Mouse (Mus musculus): ENCODE results near the gene Sphk2.
"Not testable (repeated sequence)": the region's sequence is repeated elsewhere in the genome, so short reads cannot be mapped to it uniquely, and the experiment has no call there.

The Sphk2 gene

DNA sequence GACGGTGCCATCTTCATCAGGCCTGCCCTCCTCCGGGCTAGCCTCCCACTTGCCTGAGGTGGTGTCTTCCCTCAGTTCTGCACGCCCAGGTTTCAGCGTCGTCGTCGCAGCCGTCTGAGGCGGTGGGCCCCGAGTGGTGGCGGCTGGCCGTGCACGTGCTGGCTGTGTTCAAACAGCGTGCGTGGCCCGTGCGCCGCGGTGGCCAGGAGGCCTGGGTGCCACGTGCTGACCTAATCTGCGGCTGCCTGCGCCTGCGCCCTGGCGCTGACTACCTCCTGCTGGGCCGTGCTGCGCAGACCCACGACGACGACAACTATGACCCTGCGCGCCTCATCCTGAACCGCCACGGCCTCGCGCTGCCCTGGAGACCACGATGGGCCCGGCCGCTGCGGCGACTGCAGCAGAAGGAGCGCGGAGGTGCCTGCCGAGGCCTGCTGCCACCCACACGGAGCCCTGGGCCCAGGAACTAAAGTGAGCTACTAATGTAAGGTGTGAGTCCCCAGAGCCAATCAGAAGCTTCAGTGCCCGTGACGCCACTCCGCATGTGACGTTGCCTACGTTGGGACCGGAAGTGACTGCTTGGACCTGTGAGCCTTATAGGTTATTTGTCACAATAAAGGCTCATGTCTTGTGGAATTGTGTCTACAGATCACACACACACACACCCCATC lies 23.7 kb downstream of the Sphk2 start, which contains the start of gene Sec1:
Gene Sec1 (minus strand): TSS at position 482 of the 671 bp plus-strand sequence.
- in situ Hi-C loops (cut with MseI, MboI), result no loop called here

DNA sequence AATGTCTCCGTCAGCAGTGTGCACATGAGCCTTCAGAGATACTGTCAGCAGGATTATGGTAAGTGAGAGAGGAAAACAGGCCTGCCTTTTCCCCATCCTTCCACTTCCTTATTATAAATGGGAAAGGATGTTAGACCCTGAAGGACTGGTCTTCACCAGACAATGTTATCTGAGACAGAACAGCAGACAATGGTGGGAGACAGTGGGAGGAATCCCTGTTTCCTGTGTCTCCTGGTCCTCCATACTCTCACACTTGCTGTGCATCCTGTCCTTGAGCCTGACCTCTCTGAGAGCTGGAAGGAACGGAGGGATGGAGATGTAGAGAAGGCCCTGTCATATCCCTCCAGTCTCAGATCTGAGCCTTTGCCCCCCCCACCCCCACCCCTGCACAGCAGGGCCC lies 25.4 kb downstream of the Sphk2 start:
- in situ Hi-C loops (cut with MseI, MboI), result no loop called here

DNA sequence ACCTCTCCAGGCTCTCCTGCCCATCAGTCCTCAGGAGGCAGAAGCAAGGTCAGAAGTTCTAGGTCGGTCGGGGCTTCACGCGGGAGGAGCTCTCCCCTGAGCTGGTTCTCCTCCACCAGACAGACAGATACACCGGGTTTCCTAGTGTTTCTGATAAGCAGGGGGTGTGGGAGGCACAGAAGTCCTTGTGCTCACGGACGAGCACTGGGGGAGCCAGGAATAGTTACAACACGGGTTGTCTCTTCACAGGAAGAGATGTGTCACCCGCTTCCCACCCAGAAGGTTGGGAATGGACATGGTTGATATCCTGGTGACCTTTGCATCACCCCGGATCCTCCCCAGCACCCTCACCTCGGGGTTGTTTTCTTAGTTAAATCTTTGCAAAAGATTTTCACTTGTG lies 28.0 kb downstream of the Sphk2 start:
- in situ Hi-C loops (cut with MseI, MboI), result no loop called here

DNA sequence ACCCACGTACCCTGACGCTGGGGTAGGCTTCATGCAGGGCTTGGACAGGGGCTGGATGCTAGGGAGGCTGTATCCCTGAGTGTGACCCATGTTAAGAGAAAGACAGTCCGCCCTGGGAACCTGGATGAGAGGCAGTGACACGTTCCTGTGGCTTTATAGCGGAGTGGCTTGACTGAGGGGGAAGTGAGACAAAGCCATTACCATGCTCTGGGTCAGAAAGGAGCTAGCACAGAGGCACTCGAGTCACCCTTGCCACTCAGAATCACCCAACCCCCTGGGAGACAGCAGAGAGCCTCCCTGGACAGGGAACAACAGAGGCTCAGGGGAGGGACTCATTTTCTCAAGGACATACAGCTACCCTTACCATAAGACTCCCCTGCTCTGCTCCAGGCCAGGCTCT lies 28.7 kb downstream of the Sphk2 start:
- in situ Hi-C loops (cut with MseI, MboI), result no loop called here

DNA sequence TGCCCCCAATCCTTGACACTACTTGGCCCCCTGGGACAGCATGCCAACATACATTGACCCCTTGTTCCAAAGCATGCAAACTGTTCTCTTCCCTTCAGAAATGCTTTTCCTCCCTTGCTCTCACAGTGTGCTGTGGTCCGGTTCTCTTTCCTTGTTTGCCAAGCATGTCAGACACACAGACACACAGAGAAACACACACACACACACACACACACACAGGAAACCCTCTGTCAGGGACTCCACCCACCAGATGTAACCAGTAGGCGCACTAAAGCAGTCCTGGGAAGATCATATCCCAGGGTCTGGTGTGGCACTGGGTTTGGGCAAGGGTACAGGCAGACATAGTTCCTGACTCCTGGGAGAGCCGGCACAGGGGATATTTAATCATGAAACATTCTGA lies 31.0 kb downstream of the Sphk2 start:
- in situ Hi-C loops (cut with MseI, MboI), result no loop called here

DNA sequence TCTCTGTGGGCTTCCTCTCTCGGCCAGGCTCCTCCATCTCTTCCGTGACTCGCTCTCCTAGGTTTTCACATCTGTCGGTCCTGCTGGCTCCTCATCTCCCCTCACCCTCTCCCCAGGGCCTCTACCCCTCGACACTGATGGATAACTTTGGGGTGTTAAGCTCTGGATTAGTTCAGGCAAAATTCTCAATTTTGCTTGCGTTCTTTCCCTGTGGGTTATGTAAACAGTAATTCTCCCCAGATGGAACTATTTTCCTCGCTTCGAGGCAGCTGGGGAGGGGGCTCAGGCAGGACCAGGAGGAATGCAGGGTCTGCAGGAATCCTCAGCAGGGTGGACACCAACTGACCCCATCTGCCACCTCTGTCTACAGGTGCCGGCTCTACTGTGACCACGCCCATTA lies 32.0 kb downstream of the Sphk2 start:
- in situ Hi-C loops (cut with MseI, MboI), result no loop called here

DNA sequence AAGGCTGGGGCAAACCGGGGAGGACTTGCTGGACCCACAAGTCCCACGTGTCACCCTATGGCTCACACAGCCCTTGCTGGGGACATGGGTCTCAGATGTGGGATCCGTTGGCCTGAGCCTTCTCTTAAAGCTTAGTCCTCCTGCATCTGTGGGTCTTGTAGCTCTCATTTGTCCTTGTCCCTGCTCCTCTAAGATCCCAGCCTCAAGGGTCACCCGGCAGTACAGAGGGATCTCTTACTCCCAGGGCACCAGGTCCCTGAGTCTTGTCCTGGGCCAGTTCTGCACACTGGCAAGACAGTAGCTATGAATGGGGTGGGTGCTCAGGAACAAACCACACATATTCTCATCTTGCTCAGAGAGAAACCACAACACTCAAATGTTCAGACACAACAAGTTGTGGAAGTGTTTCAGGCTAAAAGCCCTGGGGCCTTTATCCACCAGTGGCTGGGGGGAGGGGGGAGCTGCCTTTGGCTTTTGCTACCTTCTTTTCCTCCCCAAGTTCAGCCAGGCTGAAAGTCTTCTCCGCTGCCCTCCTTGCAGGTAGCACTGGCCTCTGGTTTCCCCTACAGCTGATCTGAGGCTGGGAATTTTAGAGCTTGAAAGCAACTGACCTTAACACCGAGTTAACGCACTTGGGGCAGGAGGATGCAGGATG lies 34.3 kb downstream of the Sphk2 start, which contains the start of gene Ntn5:
Gene Ntn5 (plus strand): TSS at position 627 of the 655 bp plus-strand sequence.
- in situ Hi-C loops (cut with MseI, MboI), result no loop called here

DNA sequence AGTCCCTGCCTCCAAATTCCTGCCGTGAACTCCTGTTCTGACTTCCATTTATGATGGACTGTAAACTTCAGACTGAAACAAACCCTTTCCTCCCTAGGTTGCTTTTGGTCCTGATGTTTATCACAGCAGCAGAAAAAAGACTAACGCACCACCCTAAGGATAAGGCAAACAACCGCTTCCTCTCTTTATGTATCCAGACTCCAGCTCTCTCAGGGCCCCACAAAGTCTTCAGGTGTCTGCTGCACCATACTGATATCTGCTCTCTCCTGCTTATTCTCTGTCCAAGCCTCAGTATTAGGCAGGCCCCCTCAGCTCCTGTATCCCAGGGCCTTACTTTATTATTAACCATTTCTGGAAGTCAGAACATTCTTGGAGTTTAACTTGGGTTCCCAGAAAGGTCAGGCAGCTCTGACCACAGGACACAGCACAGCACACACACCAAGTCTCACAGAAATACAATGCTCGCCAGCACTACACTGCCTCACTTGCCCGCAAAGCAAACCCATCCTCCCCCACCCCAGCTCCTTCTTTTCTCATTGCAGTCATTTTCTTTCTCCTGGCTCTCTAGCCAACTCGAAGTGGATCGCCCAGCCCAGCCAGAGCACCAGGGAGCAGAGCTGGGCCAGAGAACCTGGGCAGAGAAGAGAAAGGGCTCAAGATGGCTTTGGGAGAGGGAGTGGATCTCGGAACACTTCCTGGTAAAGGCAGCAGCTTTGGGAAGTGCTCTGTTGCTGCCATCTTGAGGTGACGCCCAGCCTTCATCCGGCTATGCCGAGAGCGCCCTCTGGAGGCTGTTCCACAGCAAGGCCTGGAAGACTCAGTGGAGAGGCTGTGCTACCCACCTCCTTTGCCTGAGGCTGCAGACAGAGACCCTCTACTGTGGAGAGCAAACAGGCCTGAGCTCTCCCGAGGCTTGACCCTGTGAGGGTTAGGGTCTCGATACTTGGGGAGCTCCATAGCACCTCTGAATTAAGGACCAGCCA lies 35.4 kb downstream of the Sphk2 start:
- in situ Hi-C loops (cut with MseI, MboI), result no loop called here

DNA sequence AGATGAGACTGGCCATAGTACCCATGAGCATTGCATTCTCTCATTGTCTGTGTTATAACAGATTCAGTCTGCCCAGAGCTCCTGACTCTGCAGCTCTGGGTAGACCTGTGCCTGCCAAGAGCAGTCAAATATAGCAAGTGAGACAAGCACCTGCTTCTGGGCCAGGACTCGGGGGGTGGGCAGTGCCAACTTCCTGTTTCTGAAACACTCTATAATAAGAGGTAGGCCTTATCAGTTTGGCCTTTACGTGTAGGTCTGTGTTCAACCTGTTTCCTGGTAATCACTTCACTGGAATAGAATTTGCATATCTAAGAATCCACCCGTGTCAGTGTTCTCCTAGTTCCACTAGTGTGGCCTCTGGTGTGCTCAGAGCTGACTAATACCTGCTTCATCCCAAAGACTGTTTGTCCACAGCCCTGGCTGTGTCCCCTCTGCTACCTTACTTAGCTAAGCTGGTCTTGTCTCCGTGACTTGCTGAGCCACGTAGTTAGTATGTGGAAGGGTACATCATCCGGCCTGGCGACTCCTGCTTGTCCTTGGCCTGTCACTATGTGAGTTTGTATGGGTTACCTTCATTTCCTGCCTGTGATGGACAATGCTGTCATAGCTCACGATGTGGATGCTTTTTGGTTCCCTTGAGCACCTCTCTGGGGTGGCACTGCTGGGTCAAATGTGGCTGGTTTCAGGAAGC lies 36.6 kb downstream of the Sphk2 start:
- in situ Hi-C loops (cut with MseI, MboI), result no loop called here

DNA sequence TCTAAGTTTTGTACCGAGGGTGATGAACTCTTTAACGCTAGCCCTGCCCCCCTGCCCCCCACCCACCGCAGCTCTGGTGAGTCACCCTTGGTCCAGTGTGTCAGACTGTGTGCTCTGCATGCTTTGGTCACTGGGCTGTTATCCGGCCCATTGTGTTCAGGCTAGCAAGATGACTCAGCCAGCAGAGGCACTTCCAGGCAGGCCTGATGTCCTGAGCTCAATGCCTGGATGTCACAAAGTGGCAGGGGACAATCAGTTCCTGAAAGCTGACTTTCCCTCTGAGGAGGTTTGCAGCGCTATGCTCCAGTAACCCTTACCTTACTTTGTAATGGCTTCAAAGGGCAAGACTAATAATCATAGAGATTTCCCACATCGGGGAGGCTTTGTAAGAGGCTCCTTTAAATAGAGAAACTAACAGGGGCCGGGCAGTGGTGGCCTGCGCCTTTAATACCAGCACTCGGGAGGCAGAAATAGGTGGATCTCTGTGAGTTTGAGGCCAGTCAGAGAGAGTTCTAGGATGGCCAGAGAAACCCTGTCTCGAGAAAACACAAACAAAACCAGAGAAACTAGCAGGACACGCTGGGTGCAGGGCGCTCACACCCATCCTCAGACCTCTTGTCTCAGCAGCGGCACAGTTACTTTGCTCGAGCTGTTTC lies 37.7 kb downstream of the Sphk2 start:
- in situ Hi-C loops (cut with MseI, MboI), result no loop called here

DNA sequence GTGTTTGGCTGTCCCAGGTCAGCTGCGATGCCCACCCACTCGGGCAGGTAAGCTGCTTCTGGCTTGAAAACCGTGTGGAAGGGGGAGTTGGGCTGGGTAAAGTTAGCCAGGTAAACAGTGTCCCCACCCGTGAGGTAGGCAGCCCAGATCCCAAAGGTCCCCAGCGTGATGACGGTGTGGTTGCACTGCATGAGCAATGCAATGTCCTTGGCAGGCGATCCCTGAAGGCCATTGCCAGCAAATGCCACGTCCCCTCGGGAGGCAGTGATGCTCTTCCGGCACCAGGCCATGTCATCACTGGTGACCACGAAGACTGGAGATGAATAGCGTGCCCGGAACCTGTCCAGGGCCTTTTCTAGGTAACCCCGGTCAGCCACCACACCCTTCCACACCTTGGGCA lies 39.3 kb downstream of the Sphk2 start:
- in situ Hi-C loops (cut with MseI, MboI), result no loop called here

DNA sequence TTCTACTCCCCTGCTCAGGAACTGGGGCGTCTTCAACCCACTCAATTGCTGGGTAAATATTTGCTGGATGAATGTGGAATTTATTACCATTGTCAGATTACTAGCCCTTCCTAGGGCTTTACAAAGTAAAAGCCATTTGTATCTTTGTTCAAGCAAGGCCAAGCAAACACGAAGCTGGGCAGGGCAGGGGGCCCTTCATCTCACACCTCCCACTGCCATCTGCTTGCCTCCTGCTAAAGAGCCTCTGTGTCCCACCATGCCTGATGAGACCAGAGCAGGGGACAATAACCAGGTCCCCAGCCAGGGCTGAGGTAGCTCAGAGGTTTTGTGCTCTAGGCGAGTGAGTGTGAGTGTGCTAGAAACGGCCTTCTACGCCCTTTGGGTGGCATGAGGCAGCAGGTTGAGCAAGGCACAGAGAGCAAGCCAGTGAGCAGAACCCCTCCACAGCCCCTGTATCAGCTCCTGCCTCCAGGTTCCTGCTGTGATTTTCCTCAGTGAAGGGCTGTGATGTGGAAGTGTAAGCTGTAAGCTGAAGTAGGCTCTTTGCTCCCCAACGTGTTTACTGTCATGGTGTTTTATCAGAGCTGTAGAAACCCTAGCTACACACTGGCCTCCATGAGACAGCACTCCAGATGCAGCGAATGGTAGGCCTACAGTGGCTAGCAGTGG lies 40.0 kb downstream of the Sphk2 start:
- in situ Hi-C loops (cut with MseI, MboI), result no loop called here

DNA sequence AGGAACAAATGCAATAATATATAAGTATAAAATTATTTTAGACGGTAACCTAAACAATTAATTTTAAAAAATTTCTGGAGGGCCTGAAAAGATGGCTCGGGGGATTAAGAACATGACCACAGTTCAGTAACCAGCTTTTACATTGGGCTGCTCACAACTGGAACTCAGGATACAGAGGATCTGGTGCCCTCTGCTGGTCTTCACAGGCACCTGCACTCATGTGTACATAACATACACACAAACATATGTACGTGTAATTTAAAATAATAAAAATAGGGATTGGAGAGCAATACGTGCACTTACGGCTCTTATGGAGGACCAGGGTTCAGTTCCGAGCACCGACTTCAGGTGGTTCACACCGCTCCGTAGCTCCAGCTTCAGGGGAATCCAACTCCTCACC lies 48.9 kb downstream of the Sphk2 start:
- in situ Hi-C loops (cut with MseI, MboI), result loop anchor here in 1 of 2 experiments (5.0 kb wide), 1 partner anchor 67 kb away; no protein-coding TSS in a partner anchor

DNA sequence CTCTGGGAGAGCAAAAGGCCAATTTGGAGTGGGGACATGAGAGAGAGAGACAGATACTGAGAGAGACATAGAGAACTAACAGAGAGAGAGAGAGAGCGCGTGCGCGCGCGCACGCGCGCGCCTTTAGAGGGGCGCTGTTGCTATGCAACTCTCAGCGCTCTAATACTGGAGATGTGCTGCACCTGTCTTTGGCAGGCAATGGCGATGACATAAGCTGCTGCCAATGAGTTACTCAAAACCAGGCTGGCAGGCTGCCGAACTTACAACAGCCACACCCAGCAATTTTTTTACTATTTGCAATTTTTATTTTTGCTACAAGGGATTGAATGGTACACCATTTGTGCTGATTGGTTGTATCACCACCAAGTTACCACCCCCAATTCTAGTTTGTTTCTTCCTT lies 50.0 kb downstream of the Sphk2 start:
- in situ Hi-C loops (cut with MseI, MboI), result loop anchor here in 1 of 2 experiments (5.0 kb wide), 1 partner anchor 65 kb away; no protein-coding TSS in a partner anchor

DNA sequence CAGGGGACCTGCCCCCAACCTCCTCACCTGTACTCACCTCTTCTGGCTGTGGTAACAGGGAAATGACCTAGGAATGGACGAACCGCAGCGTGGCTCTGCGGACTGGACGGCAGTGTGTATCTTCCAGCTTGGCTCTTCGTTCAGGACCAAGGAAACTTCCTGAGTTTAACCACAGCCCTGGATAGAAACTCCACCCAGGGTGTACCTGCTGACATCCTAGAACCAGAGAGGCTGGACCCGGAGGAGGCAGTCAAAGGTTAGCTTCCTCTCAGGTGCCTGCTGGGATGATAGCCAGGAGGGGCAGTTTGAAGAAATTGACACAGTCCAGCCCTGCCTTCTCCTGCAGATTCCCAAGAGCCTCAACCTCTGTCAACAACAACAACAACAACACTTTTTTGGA lies 51.6 kb downstream of the Sphk2 start, which contains the start of gene Fut2:
Gene Fut2 (minus strand): TSS at position 234 of the 400 bp plus-strand sequence.
- in situ Hi-C loops (cut with MseI, MboI), result loop anchor here in 1 of 2 experiments (5.0 kb wide), 1 partner anchor 64 kb away; no protein-coding TSS in a partner anchor

DNA sequence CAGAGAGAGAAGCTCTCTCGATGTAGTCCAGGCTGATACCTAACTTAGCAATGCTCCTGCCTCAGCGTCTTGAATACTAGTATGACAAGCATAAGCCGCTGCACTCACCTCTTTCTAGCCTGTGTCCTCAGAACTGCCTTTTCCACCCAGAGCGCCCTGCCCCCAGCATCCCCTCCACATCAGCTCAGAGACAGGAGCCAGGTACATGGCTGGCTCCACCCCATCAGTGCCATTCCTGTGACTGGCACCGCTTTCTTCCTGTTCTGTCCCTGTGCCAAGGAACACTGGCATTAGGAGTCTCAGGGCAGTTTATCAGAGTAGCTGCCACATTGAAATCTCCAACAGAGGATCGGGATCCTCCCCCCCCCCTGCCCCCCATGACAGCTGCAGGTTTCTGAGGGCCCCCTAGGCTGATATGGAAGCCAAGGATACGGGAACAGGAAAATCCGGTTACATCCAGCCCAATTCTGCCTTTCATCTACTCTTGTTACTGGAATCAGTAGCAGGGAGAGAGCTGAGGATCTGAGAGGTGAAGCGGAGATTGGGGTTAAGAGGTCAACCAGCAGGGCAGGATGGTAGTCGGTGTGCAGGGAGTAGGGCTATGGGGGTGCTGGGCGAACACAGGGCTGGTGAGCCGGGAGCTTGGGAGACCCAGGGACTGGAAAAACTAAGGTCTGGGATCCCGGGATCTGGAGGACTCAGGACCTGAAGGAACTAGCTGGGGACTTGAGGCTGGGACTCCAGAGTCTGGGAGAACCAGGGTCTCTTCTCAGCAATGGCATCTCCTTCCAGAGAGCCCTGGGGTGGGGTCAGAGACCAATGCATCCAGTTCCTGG lies 52.3 kb downstream of the Sphk2 start:
- in situ Hi-C loops (cut with MseI, MboI), result loop anchor here in 1 of 2 experiments (5.0 kb wide), 1 partner anchor 63 kb away; no protein-coding TSS in a partner anchor

DNA sequence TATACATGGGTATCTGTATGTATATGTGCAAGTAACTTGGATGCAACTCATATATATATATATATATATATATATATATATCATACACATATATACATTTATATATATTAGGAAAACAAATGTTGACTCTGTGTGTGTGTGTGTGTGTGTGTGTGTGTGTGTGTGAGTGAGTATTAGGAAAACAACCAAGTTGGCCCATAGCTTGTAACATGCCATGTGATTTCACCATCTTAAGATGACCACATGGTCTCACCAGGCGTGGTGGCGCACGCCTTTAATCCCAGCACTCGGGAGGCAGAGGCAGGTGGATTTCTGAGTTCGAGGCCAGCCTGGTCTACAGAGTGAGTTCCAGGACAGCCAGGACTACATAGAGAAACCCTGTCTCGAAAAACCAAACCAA lies 56.1 kb downstream of the Sphk2 start:
- in situ Hi-C loops (cut with MseI, MboI), result not testable (repeated sequence)

DNA sequence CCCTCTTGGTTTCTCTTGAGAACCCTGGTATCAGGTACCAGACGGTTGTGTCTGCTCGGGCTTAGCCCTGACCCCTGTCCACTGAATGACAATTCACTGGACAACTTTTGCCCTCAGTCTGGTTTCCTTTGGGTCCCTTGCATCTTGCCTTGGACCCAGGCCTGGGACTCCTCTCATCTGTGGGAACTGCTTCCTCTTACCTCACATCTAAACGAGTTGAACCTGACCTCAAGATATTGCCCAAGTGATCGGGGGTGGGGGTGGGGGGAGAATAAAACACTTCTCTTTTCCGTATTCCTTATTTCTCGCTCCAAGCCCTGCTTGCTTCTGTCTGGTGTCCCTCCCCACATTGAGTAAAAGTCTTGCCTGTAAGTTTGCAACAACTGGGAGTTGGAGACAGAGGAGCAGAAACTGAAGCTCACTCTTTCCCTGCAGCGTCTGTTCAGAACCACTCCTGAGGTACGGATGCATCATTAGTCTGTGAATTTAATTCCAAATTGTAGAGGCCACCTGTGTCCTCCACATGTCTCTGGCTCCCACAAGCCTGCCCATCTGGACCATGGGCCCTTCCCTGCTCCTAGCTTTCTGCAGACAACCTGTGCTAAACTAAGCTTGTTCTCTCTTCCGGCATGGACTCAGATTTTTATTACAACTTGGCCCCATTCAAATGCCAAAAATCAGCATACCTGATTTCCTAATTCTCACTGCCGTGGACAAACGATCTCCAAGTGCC lies 56.9 kb downstream of the Sphk2 start:
- in situ Hi-C loops (cut with MseI, MboI), result no loop called here

Data from mouse trophoblast stem cell (cell line).